Mouse (Mus musculus) spleen, adult 2 months (tissue): ENCODE results near the gene Nrap. TPM values are rescaled to one million over a fixed set of nuclear protein-coding genes. Genes with fewer than 3 reads are reported as not detected.
"Not testable (repeated sequence)": the region's sequence is repeated elsewhere in the genome, so short reads cannot be mapped to it uniquely, and the experiment has no call there.

Source experiments
- DNase-seq, 2 experiments: peaks; one replicate each; pipeline versions ENCODE4 v3.0.0 to v3.0.0-alpha.2; 2012 to 2021; ENCODE audit warnings: low spot score in 2 of 2, low read depth in 1 of 2
- H3K27ac ChIP-seq: fragments of 200-500 bp; 2 replicates; pipeline ENCODE4 v1.5.1; 2012; ENCODE audit warnings: low read length, inconsistent platforms; ENCODE audit not compliant: insufficient read depth
- H3K27me3 ChIP-seq: fragments of 200-500 bp; 2 replicates; pipeline ENCODE4 v1.6.1; 2012; ENCODE audit warnings: mild to moderate bottlenecking, moderate library complexity, low read length, inconsistent platforms; ENCODE audit not compliant: control insufficient read depth, insufficient read depth
- H3K36me3 ChIP-seq: fragments of 200-500 bp; 2 replicates; pipeline ENCODE4 v1.6.1; 2012; ENCODE audit warnings: mild to moderate bottlenecking, low read length, inconsistent platforms; ENCODE audit not compliant: control insufficient read depth, insufficient read depth
- H3K4me1 ChIP-seq: fragments of 200-500 bp; 2 replicates; pipeline ENCODE4 v1.6.1; 2011; ENCODE audit warnings: inconsistent platforms; ENCODE audit not compliant: control insufficient read depth, insufficient read depth, insufficient read length
- H3K4me3 ChIP-seq: fragments of 200-500 bp; 2 replicates; pipeline ENCODE4 v1.5.1; 2011; ENCODE audit warnings: mild to moderate bottlenecking, inconsistent platforms; ENCODE audit not compliant: insufficient read depth, insufficient read length; ENCODE audit errors: extremely low read depth
- CTCF ChIP-seq: fragments of 200-500 bp; IDR thresholded peaks from 2 replicates; pipeline ENCODE4 v1.5.1; 2011; ENCODE audit warnings: mild to moderate bottlenecking, inconsistent platforms; ENCODE audit not compliant: insufficient read depth, insufficient read length, insufficient replicate concordance; ENCODE audit errors: extremely low read depth
- POLR2A ChIP-seq: fragments of 200-500 bp; IDR thresholded peaks from 2 replicates; pipeline ENCODE4 v1.6.1; 2011; ENCODE audit warnings: low read depth, low read length, inconsistent platforms
- WGBS: fragments of 180-500 bp; shearing (Covaris S2); methylation state at CpG from one replicate; pipeline ENCODE4 v1.1.7; 2018; 5-methylcytosine and 5-hydroxymethylcytosine counted together
- polyA plus RNA-seq: library from polyadenylated mRNA; depleted of rRNA; stranded (reverse); fragments of >200 nt; gene quantifications from 2 replicates; pipeline ENCODE4 v1.2.3, GENCODE M21; 2012

Gene Nrap
- polyA plus RNA-seq, 1 experiment, result 0.01 TPM

GRCm38 (mm10) chr19:56367778-56368177 lies 22.1 kb downstream of the Nrap start:
- TF ChIP-seq POLR2A (no peak), CTCF (no peak)

GRCm38 (mm10) chr19:56366625-56367024 lies 23.2 kb downstream of the Nrap start:
- TF ChIP-seq POLR2A (no peak), CTCF (no peak)
- H3K4me1 ChIP-seq, result no peaks in the 10 kb centered on the region
- WGBS, result 90% methylated on average over 9 of the region's 9 CpGs

More at GRCm38 (mm10) chr19:56367778-56368177, 22.1 kb downstream of the Nrap start:
- H3K4me1 ChIP-seq, result no peaks in the 10 kb centered on the region
- H3K36me3 ChIP-seq, result no peaks in the 10 kb centered on the region
- no peak for DNase-seq
- no peak overlapping the region for H3K27ac ChIP-seq
- no peaks in the 10 kb centered on the region for H3K27me3 ChIP-seq
- no peak overlapping the region for H3K4me3 ChIP-seq
- 78% methylated on average over 7 of the region's 7 CpGs for WGBS

GRCm38 (mm10) chr19:56366168-56366567 lies 23.7 kb downstream of the Nrap start:
- no peak for TF ChIP-seq CTCF
- TF ChIP-seq POLR2A, result no peak
- H3K27ac ChIP-seq, result no peak overlapping the region
- no peaks in the 10 kb centered on the region for H3K4me1 ChIP-seq
- no peaks in the 10 kb centered on the region for H3K36me3 ChIP-seq
- 91% methylated on average over 11 of the region's 11 CpGs for WGBS
- H3K27me3 ChIP-seq, result no peaks in the 10 kb centered on the region
- no peak for DNase-seq
- H3K4me3 ChIP-seq, result no peak overlapping the region

More at GRCm38 (mm10) chr19:56366625-56367024, 23.2 kb downstream of the Nrap start:
- Histone ChIP-seq H3K4me3 (no peak overlapping the region), H3K27me3 (no peaks in the 10 kb centered on the region), H3K36me3 (no peaks in the 10 kb centered on the region), H3K27ac (no peak overlapping the region)
- DNase-seq, result no peak

GRCm38 (mm10) chr19:56364563-56364962 lies 25.3 kb downstream of the Nrap start:
- H3K36me3 ChIP-seq, result no peaks in the 10 kb centered on the region
- H3K27me3 ChIP-seq, result no peaks in the 10 kb centered on the region
- no peak overlapping the region for H3K4me3 ChIP-seq
- WGBS, result 94% methylated on average over 8 of the region's 8 CpGs
- DNase-seq, result no peak
- H3K27ac ChIP-seq, result no peak overlapping the region
- H3K4me1 ChIP-seq, result no peaks in the 10 kb centered on the region
- no peak for TF ChIP-seq CTCF
- TF ChIP-seq POLR2A, result no peak

GRCm38 (mm10) chr19:56363721-56364460 lies 25.9 kb downstream of the Nrap start:
- no peaks in the 10 kb centered on the region for H3K27me3 ChIP-seq
- TF ChIP-seq POLR2A, result no peak
- no peak for TF ChIP-seq CTCF
- no peak overlapping the region for H3K27ac ChIP-seq
- no peaks in the 10 kb centered on the region for H3K36me3 ChIP-seq
- H3K4me3 ChIP-seq, result no peak overlapping the region
- no peaks in the 10 kb centered on the region for H3K4me1 ChIP-seq
- peak in 1 of 2 experiments; percentile 34 for DNase-seq
- WGBS, result 40% methylated on average over 15 of the region's 15 CpGs

GRCm38 (mm10) chr19:56358890-56359289 lies 30.9 kb downstream of the Nrap start:
- TF ChIP-seq POLR2A, result no peak
- no peak for TF ChIP-seq CTCF
- 57% methylated on average over 2 of the region's 2 CpGs for WGBS
- Histone ChIP-seq H3K36me3 (no peaks in the 10 kb centered on the region), H3K4me1 (no peaks in the 10 kb centered on the region), H3K4me3 (no peak overlapping the region), H3K27me3 (no peaks in the 10 kb centered on the region), H3K27ac (no peak overlapping the region)
- DNase-seq, result no peak

- H3K27ac ChIP-seq, H3K4me1 ChIP-seq, H3K27me3 ChIP-seq, H3K4me3 ChIP-seq, DNase-seq, H3K36me3 ChIP-seq: not testable (repeated sequence)
- WGBS, result 77% methylated on average over 2 of the region's 2 CpGs
Measured at GRCm38 (mm10) chr19:56357374-56357708, 32.5 kb downstream of the Nrap start.
